Mouse (Mus musculus) G1E (cell line): ENCODE measurements at regions not wholly inside any gene's neighbourhood (a gene's known extent, or its start where the extent isn't known, plus 50 kb on each side); places are given as distances from the start of the nearest gene placed in this dataset.

ENCODE experiments used
- CTCF ChIP-seq: IDR thresholded peaks from 2 replicates; pipeline ENCODE4 v1.5.1; 2012; ENCODE audit warnings: low read depth, low read length, inconsistent platforms, mixed read lengths
- GATA1 ChIP-seq: IDR thresholded peaks from 2 replicates; pipeline ENCODE4 v1.6.1; 2012; ENCODE audit warnings: borderline replicate concordance, low read length, inconsistent platforms, mixed read lengths
- POLR2AphosphoS5 ChIP-seq: IDR thresholded peaks from 2 replicates; pipeline ENCODE4 v1.6.1; 2012; ENCODE audit warnings: low read depth, low read length, inconsistent platforms; ENCODE audit not compliant: insufficient replicate concordance
- TAL1 ChIP-seq: conservative IDR thresholded peaks from 2 replicates; pipeline ENCODE4 v1.6.1; 2012; ENCODE audit warnings: low read depth, low read length, inconsistent platforms, mixed read lengths

- no peak for TF ChIP-seq CTCF
- no peak for TF ChIP-seq GATA1
- no peak for TF ChIP-seq TAL1
- no peak for TF ChIP-seq POLR2AphosphoS5
Observed at GRCm38 (mm10) chr4:56621356-56621755, 118.5 kb upstream of the Gm26657 start.
